Mouse (Mus musculus) fibroblast of lung, adult 2 months (primary cell): ENCODE data around the gene Pecam1.
"Not testable (repeated sequence)": the region's sequence is repeated elsewhere in the genome, so short reads cannot be mapped to it uniquely, and the experiment has no call there.

Experiments used
- DNase-seq: peaks from one replicate; pipeline ENCODE4 v3.0.0-alpha.2; 2011; ENCODE audit warnings: low read depth

Gene Pecam1

GRCm38 (mm10) chr11:106633456-106633855, 117.0 kb downstream of the Pecam1 start:
- no peak for DNase-seq

GRCm38 (mm10) chr11:106627692-106628091, 122.7 kb downstream of the Pecam1 start:
- DNase-seq = no peak

- DNase-seq = no peak
These were observed 124.9 kb downstream of the Pecam1 start for GRCm38 (mm10) chr11:106625577-106625976.

GRCm38 (mm10) chr11:106623629-106624028, 126.8 kb downstream of the Pecam1 start:
- DNase-seq = no peak

GRCm38 (mm10) chr11:106622056-106622455, 128.4 kb downstream of the Pecam1 start:
- DNase-seq = no peak

- DNase-seq = not testable (repeated sequence)
These were observed 131.7 kb downstream of the Pecam1 start for GRCm38 (mm10) chr11:106618768-106619167.

- no peak for DNase-seq
These were observed 132.4 kb downstream of the Pecam1 start for GRCm38 (mm10) chr11:106617821-106618580.

GRCm38 (mm10) chr11:106615561-106615960, 134.9 kb downstream of the Pecam1 start:
- no peak for DNase-seq

- no peak for DNase-seq
These were observed 136.1 kb downstream of the Pecam1 start for GRCm38 (mm10) chr11:106614339-106614645.

GRCm38 (mm10) chr11:106613638-106614338, 136.6 kb downstream of the Pecam1 start:
- DNase-seq = no peak

- DNase-seq = peak; percentile 79
These were observed 137.3 kb downstream of the Pecam1 start, which contains the start of gene Tex2 for GRCm38 (mm10) chr11:106612961-106613637. Gene Tex2 (minus strand): TSS chr11:106613423.

GRCm38 (mm10) chr11:106612209-106612960, 138.0 kb downstream of the Pecam1 start:
- DNase-seq = no peak

- DNase-seq = no peak
These were observed 140.7 kb downstream of the Pecam1 start for GRCm38 (mm10) chr11:106609731-106610130.

GRCm38 (mm10) chr11:106607316-106607715, 143.1 kb downstream of the Pecam1 start:
- no peak for DNase-seq

- no peak for DNase-seq
These were observed 144.4 kb downstream of the Pecam1 start for GRCm38 (mm10) chr11:106606042-106606441.
